Mouse (Mus musculus) spleen, adult 10 weeks (tissue): ENCODE results near the gene Gm29049. TPM values are rescaled to one million over a fixed set of nuclear protein-coding genes. Genes with fewer than 3 reads are reported as not detected.

Source experiments
- polyA plus RNA-seq: library from polyadenylated mRNA; stranded (reverse); fragments of 350-450 nt; fragmentation: Illumina TruSeq; extraction: RNeasy Lipid Tissue Mini Kit (QIAGEN cat#74804); gene quantifications from one replicate; pipeline ENCODE4 v1.2.3, GENCODE M21; 2015; ENCODE audit warnings: low replicate concordance; ENCODE audit not compliant: insufficient read depth

Gene Gm29049
- polyA plus RNA-seq = not detected

GRCm38 (mm10) chrY:7997068-7997467, at the start of gene Gm29049:
TSS of gene Gm29049 (minus strand) at chrY:7997168.

Other genes with a start within 250 kb of the Gm29049 start
- gene Gm20825, start 74.3 kb upstream of the Gm29049 start, polyA plus RNA-seq = not detected